In genomic region chr2:118761358-118761757, GRCm38 (mm10) we compare ENCODE assay signal across 8 mouse cellular contexts. TPM values are rescaled to one million over a fixed set of nuclear protein-coding genes. Genes with fewer than 3 reads are reported as not detected.
DNase-seq lines count a peak whose midpoint lies in the region; ATAC-seq and TF ChIP-seq lines count a peak whose summit lies in the region.
"Had no signal": no experiment of that assay in that cellular context is flagged by ENCODE, and none has a peak within 500 bp of the region (broad histone marks: within the 10 kb centered on the region; RNA-seq: fewer than 3 reads in every experiment).

No protein-coding gene starts in this region.

- TF ChIP-seq CTCF in stomach, postnatal 0 days (IDR thresholded peaks at IDR 0.05; ENCODE audit: low read depth): peak; percentile 60

- H3K9me3 ChIP-seq in neural tube, embryonic 11.5 days (ENCODE audit: control insufficient read depth, low read length): no peaks in the 10 kb centered on the region
- no peaks in the 10 kb centered on the region for H3K9me3 ChIP-seq in forebrain, embryonic 12.5 days
- no peaks in the 10 kb centered on the region for H3K9me3 ChIP-seq in limb, embryonic 13.5 days
- no peaks in the 10 kb centered on the region for H3K9me3 ChIP-seq in stomach, postnatal 0 days (ENCODE audit: control insufficient read depth, low read length)

- peak overlapping the region; percentile 85; the same call in 1 of the 2 replicates for H3K27ac ChIP-seq in neural tube, embryonic 11.5 days (ENCODE audit: low read depth, low read length)
- H3K27ac ChIP-seq in forebrain, embryonic 12.5 days: peak overlapping the region; percentile 98
- H3K27ac ChIP-seq in limb, embryonic 13.5 days: peak overlapping the region; percentile 80
- H3K27ac ChIP-seq in stomach, postnatal 0 days (replicated peaks): peak overlapping the region; percentile 96

- H3K4me3 ChIP-seq in neural tube, embryonic 11.5 days (ENCODE audit: low read depth, low read length): no peak overlapping the region
- H3K4me3 ChIP-seq in forebrain, embryonic 12.5 days (replicated peaks): 0 out of 2 replicates have a peak overlapping the region, but pooled peaks have one; percentile 25
- H3K4me3 ChIP-seq in limb, embryonic 13.5 days: no peak overlapping the region
- H3K4me3 ChIP-seq in stomach, postnatal 0 days (ENCODE audit: low read depth, low read length): peak overlapping the region; percentile 28; the same call in 1 of the 2 replicates

- H3K4me2 ChIP-seq in neural tube, embryonic 11.5 days (ENCODE audit: low read depth): peak overlapping the region; percentile 34; the same call in 1 of the 2 replicates
- H3K4me2 ChIP-seq in forebrain, embryonic 12.5 days: peak overlapping the region; percentile 51
- peak overlapping the region; percentile 53; the same call in 1 of the 2 replicates for H3K4me2 ChIP-seq in limb, embryonic 13.5 days (replicated peaks)
- peak overlapping the region; percentile 57 for H3K4me2 ChIP-seq in stomach, postnatal 0 days (replicated peaks; ENCODE audit: low read depth)

- no peaks in the 10 kb centered on the region for H3K36me3 ChIP-seq in neural tube, embryonic 11.5 days (ENCODE audit: control insufficient read depth, insufficient read depth, low read length)
- H3K36me3 ChIP-seq in forebrain, embryonic 12.5 days (replicated peaks): no peaks in the 10 kb centered on the region; the same call in 1 of the 2 replicates
- no peaks in the 10 kb centered on the region for H3K36me3 ChIP-seq in limb, embryonic 13.5 days
- H3K36me3 ChIP-seq in stomach, postnatal 0 days (ENCODE audit: control insufficient read depth, insufficient read depth, low read length): peaks cover 3% of the 10 kb centered on the region; the same call in 1 of the 2 replicates

- DNase-seq in neural tube, embryonic 11.5 days (ENCODE audit: low spot score): no peak
- DNase-seq in neural tube, embryonic 10.5 days (ENCODE audit: extremely low spot score, low spot score): no peak
- DNase-seq in stomach, postnatal 0 days (ENCODE audit: low spot score): peak; percentile 12
- DNase-seq in embryo, embryonic 10.5 days (ENCODE audit: low spot score): no peak
- DNase-seq in thymus, adult 18-20 months: no peak
- DNase-seq: right cerebral cortex, postnatal 14 days had no signal

- 85% methylated on average over 12 of the region's 12 CpGs for WGBS in neural tube, embryonic 11.5 days
- WGBS in forebrain, embryonic 12.5 days: 82% methylated on average over 12 of the region's 12 CpGs
- 83% methylated on average over 12 of the region's 12 CpGs for WGBS in limb, embryonic 13.5 days
- 79% methylated on average over 12 of the region's 12 CpGs for WGBS in stomach, postnatal 0 days

- peaks cover 19% of the 10 kb centered on the region for H3K4me1 ChIP-seq in neural tube, embryonic 11.5 days (ENCODE audit: control insufficient read depth, insufficient read depth, low read length)
- peaks cover 41% of the 10 kb centered on the region for H3K4me1 ChIP-seq in forebrain, embryonic 12.5 days
- peaks cover 27% of the 10 kb centered on the region for H3K4me1 ChIP-seq in limb, embryonic 13.5 days
- H3K4me1 ChIP-seq in stomach, postnatal 0 days (replicated peaks; ENCODE audit: control insufficient read depth, insufficient read depth): peaks cover 16% of the 10 kb centered on the region

- no peak for TF ChIP-seq EP300 in stomach, postnatal 0 days (optimal IDR thresholded peaks at IDR 0.05)

- no peak overlapping the region for H3K9ac ChIP-seq in neural tube, embryonic 11.5 days (ENCODE audit: low read length)
- H3K9ac ChIP-seq in forebrain, embryonic 12.5 days: peak overlapping the region; percentile 61; the same call in 1 of the 2 replicates
- H3K9ac ChIP-seq in limb, embryonic 13.5 days: peak overlapping the region; percentile 54; the same call in 1 of the 2 replicates
- peak overlapping the region; percentile 27; the same call in 1 of the 2 replicates for H3K9ac ChIP-seq in stomach, postnatal 0 days (ENCODE audit: low read length)

- 0 out of 2 replicates have a peak, but pooled peaks cover 3% of the 10 kb centered on the region for H3K27me3 ChIP-seq in neural tube, embryonic 11.5 days (ENCODE audit: control insufficient read depth, insufficient read depth, low read length)
- H3K27me3 ChIP-seq in forebrain, embryonic 12.5 days: peaks cover 51% of the 10 kb centered on the region
- H3K27me3 ChIP-seq in limb, embryonic 13.5 days: peaks cover 48% of the 10 kb centered on the region
- H3K27me3 ChIP-seq in stomach, postnatal 0 days (ENCODE audit: control insufficient read depth, insufficient read depth, low read length): no peaks in the 10 kb centered on the region

- ATAC-seq in neural tube, embryonic 11.5 days (ENCODE audit: insufficient read depth, low FRiP score, low TSS enrichment): no peak
- no peak for ATAC-seq in forebrain, embryonic 12.5 days (ENCODE audit: low FRiP score)
- ATAC-seq in limb, embryonic 13.5 days (ENCODE audit: low FRiP score, low read depth): no peak
- no peak for ATAC-seq in stomach, postnatal 0 days (ENCODE audit: low FRiP score, low TSS enrichment)

RNA-seq across cellular contexts. Expression of gene Ccdc9b, which starts 1.1 kb away (rescaled TPM):
- polyA plus RNA-seq in neural tube, embryonic 11.5 days (2014; fragmentation: Nextera tagmentation; extraction: Ambion mirVana): 0.90 and 0.96 TPM in 2 replicates
- 2.8 TPM in 2 replicates for polyA plus RNA-seq in forebrain, embryonic 12.5 days (2016; fragmentation: Nextera tagmentation; extraction: Ambion mirVana)
- polyA plus RNA-seq in limb, embryonic 13.5 days (2015; fragmentation: Nextera tagmentation; extraction: Ambion mirVana): 0.78 and 0.85 TPM in 2 replicates
- polyA plus RNA-seq in stomach, postnatal 0 days (2015; fragmentation: Nextera tagmentation; extraction: Ambion mirVana): 2.9 TPM in 2 replicates

RNA-seq across cellular contexts. Expression of gene Phgr1, which starts 11.2 kb away (rescaled TPM):
- not detected in 2 replicates for polyA plus RNA-seq in neural tube, embryonic 11.5 days (2014; fragmentation: Nextera tagmentation; extraction: Ambion mirVana)
- not detected in 2 replicates for polyA plus RNA-seq in forebrain, embryonic 12.5 days (2016; fragmentation: Nextera tagmentation; extraction: Ambion mirVana)
- not detected in 2 replicates for polyA plus RNA-seq in limb, embryonic 13.5 days (2015; fragmentation: Nextera tagmentation; extraction: Ambion mirVana)
- 165 and 184 TPM in 2 replicates for polyA plus RNA-seq in stomach, postnatal 0 days (2015; fragmentation: Nextera tagmentation; extraction: Ambion mirVana)

RNA-seq across cellular contexts. Expression of gene Inafm2, which starts 15.8 kb away (rescaled TPM):
- polyA plus RNA-seq in neural tube, embryonic 11.5 days (2014; fragmentation: Nextera tagmentation; extraction: Ambion mirVana): 28.5 and 29.2 TPM in 2 replicates
- polyA plus RNA-seq in forebrain, embryonic 12.5 days (2016; fragmentation: Nextera tagmentation; extraction: Ambion mirVana): 22.3 and 24.4 TPM in 2 replicates
- polyA plus RNA-seq in limb, embryonic 13.5 days (2015; fragmentation: Nextera tagmentation; extraction: Ambion mirVana): 19.4 and 21.1 TPM in 2 replicates
- 33.8 and 36.7 TPM in 2 replicates for polyA plus RNA-seq in stomach, postnatal 0 days (2015; fragmentation: Nextera tagmentation; extraction: Ambion mirVana)

RNA-seq across cellular contexts. Expression of gene Disp2, which starts 18.2 kb away (rescaled TPM):
- 10.9 and 12.6 TPM in 2 replicates for polyA plus RNA-seq in neural tube, embryonic 11.5 days (2014; fragmentation: Nextera tagmentation; extraction: Ambion mirVana)
- polyA plus RNA-seq in forebrain, embryonic 12.5 days (2016; fragmentation: Nextera tagmentation; extraction: Ambion mirVana): 11.5 and 14.1 TPM in 2 replicates
- polyA plus RNA-seq in limb, embryonic 13.5 days (2015; fragmentation: Nextera tagmentation; extraction: Ambion mirVana): 0.13 and 0.22 TPM in 2 replicates
- polyA plus RNA-seq in stomach, postnatal 0 days (2015; fragmentation: Nextera tagmentation; extraction: Ambion mirVana): 1.0 and 1.1 TPM in 2 replicates

RNA-seq across cellular contexts. Expression of gene Plcb2, which starts 33.1 kb away (rescaled TPM):
- polyA plus RNA-seq in neural tube, embryonic 11.5 days (2014; fragmentation: Nextera tagmentation; extraction: Ambion mirVana): 0.24 and 0.39 TPM in 2 replicates
- 0.19 and 0.36 TPM in 2 replicates for polyA plus RNA-seq in forebrain, embryonic 12.5 days (2016; fragmentation: Nextera tagmentation; extraction: Ambion mirVana)
- 0.28 and 0.46 TPM in 2 replicates for polyA plus RNA-seq in limb, embryonic 13.5 days (2015; fragmentation: Nextera tagmentation; extraction: Ambion mirVana)
- 0.58 and 0.64 TPM in 2 replicates for polyA plus RNA-seq in stomach, postnatal 0 days (2015; fragmentation: Nextera tagmentation; extraction: Ambion mirVana)

Comparison
In these comparisons a context has a peak if more than half of its experiments do, and no peak if none do; other contexts are left out.
1. H3K4me3 ChIP-seq: peak in forebrain, embryonic 12.5 days (single experiment) and stomach, postnatal 0 days (single experiment); none in neural tube, embryonic 11.5 days (single experiment) and limb, embryonic 13.5 days (single experiment).
2. RNA of gene Phgr1, which starts 11.2 kb away (polyA plus RNA-seq): 165 to 184 TPM in stomach, postnatal 0 days; not detected in neural tube, embryonic 11.5 days, not detected in forebrain, embryonic 12.5 days and not detected in limb, embryonic 13.5 days; every median in the first group is over 100 times any median in the second.
3. Peak in every context shown above with its lines, with median percentiles within 50 percentile points of each other: H3K27ac ChIP-seq and H3K4me2 ChIP-seq.